Mouse (Mus musculus): ENCODE measurements around the gene Hp1bp3. TPM values are rescaled to one million over a fixed set of nuclear protein-coding genes. Genes with fewer than 3 reads are reported as not detected.

Gene Hp1bp3
- polyA plus RNA-seq, 1 experiment: 3.9 TPM

GRCm38 (mm10) chr4:138217951-138218685, 2.0 kb downstream of the Hp1bp3 start:
- H3K4me1 ChIP-seq (ENCODE audit: control insufficient read depth): peaks cover 47% of the 10 kb centered on the region
- TF ChIP-seq GATA1 (IDR thresholded peaks at IDR 0.05; ENCODE audit: low read length) (no peak), TAL1 (IDR thresholded peaks at IDR 0.05; ENCODE audit: low read length) (no peak)
- peaks cover 51% of the 10 kb centered on the region for H3K36me3 ChIP-seq (ENCODE audit: control insufficient read depth)
- no peaks in the 10 kb centered on the region for H3K27me3 ChIP-seq (ENCODE audit: control insufficient read depth)
- no peaks in the 10 kb centered on the region for H3K9me3 ChIP-seq (ENCODE audit: control insufficient read depth, low read length)
- peak overlapping the region; percentile 79 for H3K4me3 ChIP-seq (replicated peaks)

DNA sequence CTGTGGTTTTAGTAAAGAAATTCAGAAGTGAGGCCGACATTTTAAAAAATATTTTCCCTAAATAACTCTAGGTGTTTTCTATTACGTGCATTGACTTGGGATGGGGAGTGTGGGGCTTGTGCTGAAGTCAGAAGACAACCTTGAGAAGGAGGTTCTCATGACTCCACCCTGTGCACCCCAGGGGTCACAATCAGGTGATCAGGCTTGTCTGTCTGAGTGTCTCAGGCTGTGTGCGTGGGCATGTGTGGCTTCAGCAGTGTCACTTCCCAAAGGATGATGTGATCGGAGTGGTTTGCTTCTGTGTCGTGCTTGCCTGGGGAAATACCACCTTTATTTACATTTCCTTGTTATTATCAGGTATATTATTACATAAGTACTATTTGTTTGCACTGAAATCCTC, 3.2 kb downstream of the Hp1bp3 start:
- H3K27me3 ChIP-seq (ENCODE audit: control insufficient read depth): no peaks in the 10 kb centered on the region
- TF ChIP-seq TAL1 (IDR thresholded peaks at IDR 0.05; ENCODE audit: low read length): no peak
- TF ChIP-seq GATA1 (IDR thresholded peaks at IDR 0.05; ENCODE audit: low read length): no peak
- H3K4me1 ChIP-seq (ENCODE audit: control insufficient read depth): peaks cover 48% of the 10 kb centered on the region
- H3K4me3 ChIP-seq (replicated peaks): peak overlapping the region; percentile 79
- peaks cover 63% of the 10 kb centered on the region for H3K36me3 ChIP-seq (ENCODE audit: control insufficient read depth)
- H3K9me3 ChIP-seq (ENCODE audit: control insufficient read depth, low read length): no peaks in the 10 kb centered on the region

- peaks cover 77% of the 10 kb centered on the region for H3K36me3 ChIP-seq (ENCODE audit: control insufficient read depth)
- H3K9me3 ChIP-seq (ENCODE audit: control insufficient read depth, low read length): no peaks in the 10 kb centered on the region
- H3K4me1 ChIP-seq (ENCODE audit: control insufficient read depth): peaks cover 45% of the 10 kb centered on the region
- peak overlapping the region; percentile 12 for H3K4me3 ChIP-seq (replicated peaks)
- no peaks in the 10 kb centered on the region for H3K27me3 ChIP-seq (ENCODE audit: control insufficient read depth)
- TF ChIP-seq TAL1 (IDR thresholded peaks at IDR 0.05; ENCODE audit: low read length) (no peak), GATA1 (IDR thresholded peaks at IDR 0.05; ENCODE audit: low read length) (no peak)
Measured at GRCm38 (mm10) chr4:138220761-138221160, 4.7 kb downstream of the Hp1bp3 start.

GRCm38 (mm10) chr4:138221406-138221805, 5.3 kb downstream of the Hp1bp3 start:
- Histone ChIP-seq H3K9me3 (ENCODE audit: control insufficient read depth, low read length) (no peaks in the 10 kb centered on the region), H3K4me1 (ENCODE audit: control insufficient read depth) (peaks cover 40% of the 10 kb centered on the region), H3K4me3 (replicated peaks) (no peak overlapping the region), H3K27me3 (ENCODE audit: control insufficient read depth) (no peaks in the 10 kb centered on the region), H3K36me3 (ENCODE audit: control insufficient read depth) (peaks cover 83% of the 10 kb centered on the region)
- no peak for TF ChIP-seq TAL1 (IDR thresholded peaks at IDR 0.05; ENCODE audit: low read length)
- TF ChIP-seq GATA1 (IDR thresholded peaks at IDR 0.05; ENCODE audit: low read length): no peak

GRCm38 (mm10) chr4:138222396-138222795, 6.3 kb downstream of the Hp1bp3 start:
- TF ChIP-seq GATA1 (IDR thresholded peaks at IDR 0.05; ENCODE audit: low read length) (no peak), TAL1 (IDR thresholded peaks at IDR 0.05; ENCODE audit: low read length) (no peak)
- peaks cover 93% of the 10 kb centered on the region for H3K36me3 ChIP-seq (ENCODE audit: control insufficient read depth)
- no peaks in the 10 kb centered on the region for H3K27me3 ChIP-seq (ENCODE audit: control insufficient read depth)
- no peak overlapping the region for H3K4me3 ChIP-seq (replicated peaks)
- H3K9me3 ChIP-seq (ENCODE audit: control insufficient read depth, low read length): no peaks in the 10 kb centered on the region
- peaks cover 40% of the 10 kb centered on the region for H3K4me1 ChIP-seq (ENCODE audit: control insufficient read depth)

- peaks cover 32% of the 10 kb centered on the region for H3K4me1 ChIP-seq (ENCODE audit: control insufficient read depth)
Measured at GRCm38 (mm10) chr4:138223623-138224022, 7.5 kb downstream of the Hp1bp3 start.

DNA sequence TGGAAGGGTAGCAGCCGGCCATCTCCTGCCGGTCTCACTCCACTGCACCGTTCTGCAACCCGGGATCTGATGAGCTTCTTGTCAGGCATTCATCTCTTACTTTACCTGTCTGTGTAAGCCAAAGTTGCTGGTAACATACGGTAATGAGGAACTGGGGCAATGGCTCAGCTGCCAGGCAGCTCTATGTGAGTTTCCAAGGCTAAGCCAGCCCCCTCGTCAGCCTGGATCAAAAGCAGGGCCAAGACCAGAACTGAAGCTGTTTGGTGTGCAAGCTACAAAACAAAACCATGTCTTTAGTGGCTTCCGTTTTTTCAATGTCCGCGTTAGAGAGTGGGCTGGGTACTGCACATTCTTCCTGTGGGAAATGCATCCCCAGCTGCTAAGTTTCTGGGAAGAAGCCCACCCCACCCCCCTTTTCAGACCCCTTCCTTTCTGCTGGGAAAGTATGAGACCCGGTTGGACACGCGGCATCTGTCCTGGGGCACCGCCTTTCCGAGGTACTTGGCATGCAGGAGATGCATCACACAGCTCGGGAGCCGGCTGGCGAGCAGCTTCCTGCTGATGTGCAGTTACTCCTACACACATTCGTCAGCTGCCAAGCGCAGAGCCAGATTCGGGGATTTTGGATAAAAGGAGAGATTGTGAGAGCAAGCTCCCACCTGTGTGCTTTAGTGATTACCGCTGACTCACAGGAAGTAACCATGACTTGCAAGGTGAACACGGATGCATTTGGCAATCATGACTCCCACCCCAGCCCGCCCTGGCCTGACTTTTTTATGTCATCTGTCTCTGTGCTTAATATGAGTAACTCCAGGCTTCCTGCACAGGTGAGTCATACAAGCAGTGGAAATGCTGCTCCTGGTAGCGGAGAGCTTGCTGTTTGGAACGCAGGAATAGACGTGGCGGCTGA, 30.9 kb downstream of the Hp1bp3 start:
- Histone ChIP-seq H3K9me3 (ENCODE audit: control insufficient read depth, low read length) (peaks cover 3% of the 10 kb centered on the region), H3K36me3 (ENCODE audit: control insufficient read depth) (peaks cover 60% of the 10 kb centered on the region), H3K4me1 (ENCODE audit: control insufficient read depth) (peaks cover 15% of the 10 kb centered on the region), H3K4me3 (replicated peaks) (no peak overlapping the region), H3K27me3 (ENCODE audit: control insufficient read depth) (peaks cover 31% of the 10 kb centered on the region)
- TF ChIP-seq TAL1 (IDR thresholded peaks at IDR 0.05; ENCODE audit: low read length) (no peak), GATA1 (IDR thresholded peaks at IDR 0.05; ENCODE audit: low read length) (no peak)

More at GRCm38 (mm10) chr4:138223623-138224022, 7.5 kb downstream of the Hp1bp3 start:
- no peak for TF ChIP-seq GATA1 (IDR thresholded peaks at IDR 0.05; ENCODE audit: low read length)
- TF ChIP-seq TAL1 (IDR thresholded peaks at IDR 0.05; ENCODE audit: low read length): no peak
- H3K4me3 ChIP-seq (replicated peaks): no peak overlapping the region
- peaks cover 99% of the 10 kb centered on the region for H3K36me3 ChIP-seq (ENCODE audit: control insufficient read depth)
- H3K27me3 ChIP-seq (ENCODE audit: control insufficient read depth): no peaks in the 10 kb centered on the region
- no peaks in the 10 kb centered on the region for H3K9me3 ChIP-seq (ENCODE audit: control insufficient read depth, low read length)

GRCm38 (mm10) chr4:138250088-138250960, 34.2 kb downstream of the Hp1bp3 start, which contains the start of the genes Sh2d5 and Kif17:
Gene Sh2d5 (plus strand): TSS chr4:138250403.
Gene Kif17 (plus strand): TSS chr4:138250435.
- peak within 1 kb of the TSS; percentile 48 for H3K4me3 ChIP-seq (replicated peaks)
- peaks cover 3% of the 10 kb centered on the region; the same call in 1 of the 2 replicates for H3K9me3 ChIP-seq (ENCODE audit: control insufficient read depth, low read length)
- H3K36me3 ChIP-seq (ENCODE audit: control insufficient read depth): peaks cover 27% of the 10 kb centered on the region
- H3K27me3 ChIP-seq (ENCODE audit: control insufficient read depth): peaks cover 51% of the 10 kb centered on the region
- TF ChIP-seq TAL1 (IDR thresholded peaks at IDR 0.05; ENCODE audit: low read length): no peak
- no peak for TF ChIP-seq GATA1 (IDR thresholded peaks at IDR 0.05; ENCODE audit: low read length)
- H3K4me1 ChIP-seq (ENCODE audit: control insufficient read depth): peaks cover 15% of the 10 kb centered on the region
